Mouse (Mus musculus) adrenal gland, postnatal 10 days (tissue): ENCODE results near the gene Gm27179. TPM values are rescaled to one million over a fixed set of nuclear protein-coding genes. Genes with fewer than 3 reads are reported as not detected.
"Not testable (repeated sequence)": the region's sequence is repeated elsewhere in the genome, so short reads cannot be mapped to it uniquely, and the experiment has no call there.

ENCODE experiments used
- DNase-seq: peaks from one replicate; pipeline ENCODE4 v3.0.0; 2021; ENCODE audit warnings: mixed read lengths
- total RNA-seq, 2 experiments: library from RNA; stranded (reverse); gene quantifications; 2 replicates each; pipeline ENCODE4 v1.2.3; 2021

Gene Gm27179
- total RNA-seq, 2 experiments from 2014 or later, result not detected

DNA sequence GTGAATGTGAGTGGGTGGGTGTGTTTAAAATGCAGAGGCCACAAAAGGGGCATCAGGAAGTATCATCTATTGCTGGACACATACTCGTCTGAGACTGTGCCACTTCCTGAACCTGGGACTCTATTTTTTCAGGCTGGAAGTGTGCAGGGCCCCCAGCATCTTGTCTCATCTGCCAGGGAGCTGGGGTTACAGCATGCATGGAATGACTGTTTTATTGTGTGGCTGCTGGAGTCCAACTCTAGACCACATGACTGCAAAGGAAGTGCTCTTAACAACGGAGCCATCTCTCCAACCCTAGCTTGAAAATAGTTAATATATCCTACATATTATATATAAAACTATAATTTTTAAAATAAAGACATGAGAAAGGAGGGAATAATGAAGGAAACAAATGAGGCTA, 39.0 kb downstream of the Gm27179 start:
- not testable (repeated sequence) for DNase-seq

DNA sequence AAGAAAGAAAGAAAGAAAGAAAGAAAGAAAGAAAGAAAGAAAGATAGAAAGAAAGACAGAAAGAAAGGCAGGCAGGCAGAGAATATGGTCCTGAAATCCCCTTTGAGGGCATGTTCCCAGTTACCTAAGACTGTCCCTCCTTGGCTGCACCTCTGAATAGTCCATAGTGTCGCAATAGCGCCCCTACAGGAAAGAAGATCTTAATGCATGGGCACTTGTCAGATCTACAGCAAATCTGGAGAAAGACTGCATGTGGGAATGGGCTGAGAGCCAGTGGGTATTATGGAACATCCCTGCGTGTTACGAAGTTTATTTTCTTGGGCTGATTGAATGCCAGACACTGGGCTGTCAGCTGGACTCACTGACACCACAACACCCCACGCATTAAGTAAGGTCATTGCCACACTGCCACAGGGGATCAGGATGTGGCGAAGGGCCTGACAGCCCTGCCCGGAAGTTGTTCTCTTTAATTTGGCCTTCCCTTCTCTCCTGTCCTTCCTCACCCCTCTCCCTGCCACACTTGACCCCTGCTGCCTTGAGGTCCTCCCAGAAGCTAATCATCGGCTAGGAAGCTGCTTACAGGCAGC, 42.1 kb downstream of the Gm27179 start:
- not testable (repeated sequence) for DNase-seq

DNA sequence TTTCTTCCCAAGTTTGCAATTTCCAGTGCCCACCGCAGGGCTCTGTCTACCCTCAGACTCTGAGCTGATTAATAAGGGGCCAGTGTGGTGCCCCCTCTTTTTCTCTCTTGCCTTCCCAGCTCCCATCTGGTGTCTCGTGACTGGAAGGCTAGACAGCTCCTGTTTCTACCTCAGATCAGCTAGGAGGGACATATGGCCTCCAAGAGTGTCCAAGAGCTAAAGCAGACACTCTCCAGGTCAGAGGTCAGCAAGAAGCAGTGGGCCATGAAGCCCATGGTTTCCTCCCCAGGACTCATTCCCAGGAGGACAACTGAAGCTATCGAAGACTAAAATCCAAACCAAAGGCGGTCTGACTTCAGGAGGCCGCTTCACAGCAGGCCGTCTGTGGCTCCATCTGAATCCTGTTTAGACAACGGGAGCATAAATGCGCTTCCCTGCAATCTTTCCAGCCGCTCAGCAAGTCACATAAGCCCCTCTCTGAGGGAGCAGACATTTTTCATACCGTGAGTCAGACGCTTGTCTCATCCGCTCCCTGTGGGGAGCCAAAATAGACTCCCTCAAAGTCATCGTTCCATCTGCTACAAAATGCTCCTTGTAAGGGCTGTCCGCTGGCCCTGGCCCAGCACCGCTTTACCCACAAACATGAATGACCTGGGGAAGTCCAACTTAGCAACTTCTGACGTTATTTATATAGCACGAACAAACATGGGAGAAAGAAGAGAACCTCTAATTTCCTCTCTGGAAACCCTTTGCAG, 44.6 kb downstream of the Gm27179 start:
- DNase-seq, result not testable (repeated sequence)

DNA sequence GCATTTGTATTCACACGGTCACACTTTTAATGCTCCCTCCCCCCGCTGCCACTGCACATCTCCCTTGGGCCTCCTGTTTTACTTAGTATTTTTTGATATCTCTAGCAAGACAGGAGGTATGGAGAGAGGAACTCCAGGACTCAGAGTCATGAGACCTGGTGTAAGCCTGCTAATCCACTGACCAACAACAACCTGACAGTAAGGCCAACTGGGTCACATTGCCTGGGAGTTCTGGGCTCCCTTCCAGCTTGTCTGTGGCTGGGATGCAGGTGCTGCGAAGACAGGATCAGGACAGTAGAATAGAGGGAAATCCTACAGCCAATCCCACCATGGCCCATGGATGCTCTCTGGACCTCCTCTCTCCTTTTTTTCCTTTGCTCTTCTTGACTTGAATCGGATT, 47.9 kb downstream of the Gm27179 start:
- not testable (repeated sequence) for DNase-seq

Other genes with a start within 250 kb of the Gm27179 start
- not detected for gene Synb, start 218.2 kb downstream of the Gm27179 start, total RNA-seq
- gene Gm16867, start 9.2 kb downstream of the Gm27179 start, total RNA-seq, result 1 to 10 TPM; 5.6 to 7.1 TPM
- gene Entpd4b, start 42.9 kb upstream of the Gm27179 start, total RNA-seq, result 10 to 100 TPM; 62.8 to 92.8 TPM